Mouse (Mus musculus) ES-Bruce4 (cell line): Measurements from ENCODE around the gene Arid4a. TPM values are rescaled to one million over a fixed set of nuclear protein-coding genes. Genes with fewer than 3 reads are reported as not detected.
A peak's percentile ranks its signal among the peaks of the same experiment; 100 is the strongest.

ENCODE experiments used
- H3K27ac ChIP-seq: 2 replicates; pipeline ENCODE4 v1.5.1; 2012; ENCODE audit warnings: low read length, inconsistent platforms; ENCODE audit not compliant: insufficient read depth
- H3K27me3 ChIP-seq: 2 replicates; pipeline ENCODE4 v1.6.1; 2012; ENCODE audit warnings: mild to moderate bottlenecking, low read length, inconsistent platforms; ENCODE audit not compliant: control insufficient read depth, poor library complexity, insufficient read depth, severe bottlenecking
- H3K36me3 ChIP-seq: 2 replicates; pipeline ENCODE4 v1.6.1; 2012; ENCODE audit warnings: inconsistent platforms, mild to moderate bottlenecking, low read length, moderate library complexity; ENCODE audit not compliant: control insufficient read depth, poor library complexity, insufficient read depth, severe bottlenecking
- H3K4me1 ChIP-seq: one replicate; pipeline ENCODE4 v1.8.1; 2011; ENCODE audit warnings: low read length; ENCODE audit not compliant: control insufficient read depth, insufficient read depth
- H3K4me3 ChIP-seq: 2 replicates; pipeline ENCODE4 v1.5.1; 2011; ENCODE audit warnings: low read depth, mild to moderate bottlenecking, low read length
- H3K9ac ChIP-seq: 2 replicates; pipeline ENCODE4 v1.6.1; 2012; ENCODE audit warnings: low read depth, mild to moderate bottlenecking, inconsistent platforms; ENCODE audit not compliant: poor library complexity, severe bottlenecking
- H3K9me3 ChIP-seq: replicated peaks from 2 replicates; pipeline ENCODE4 v1.6.1; 2012; ENCODE audit warnings: mild to moderate bottlenecking, low read length, inconsistent platforms; ENCODE audit not compliant: control insufficient read depth, poor library complexity, insufficient read depth, severe bottlenecking
- CTCF ChIP-seq: IDR thresholded peaks from one replicate; pipeline ENCODE4 v1.8.1; 2011; ENCODE audit warnings: low read depth, low read length
- EP300 ChIP-seq: IDR thresholded peaks from 2 replicates; pipeline ENCODE4 v1.6.1; 2011; ENCODE audit warnings: low read depth, low read length; ENCODE audit not compliant: insufficient read depth
- POLR2A ChIP-seq: IDR thresholded peaks from one replicate; pipeline ENCODE4 v1.8.1; 2011; ENCODE audit warnings: low read length; ENCODE audit not compliant: insufficient read depth
- polyA plus RNA-seq: library from polyadenylated mRNA; stranded (reverse); fragments of >200 nt; gene quantifications from 2 replicates; pipeline ENCODE4 v1.2.4, GENCODE M21; 2011; ENCODE audit warnings: low read depth; ENCODE audit not compliant: missing spikeins, insufficient read depth, insufficient read length

Arid4a gene
- polyA plus RNA-seq, result 21.0 and 21.9 TPM in 2 replicates

- H3K27ac ChIP-seq, result peak within 1 kb of the TSS; percentile 81
- H3K4me1 ChIP-seq, result no peaks in the 10 kb centered on the region
- H3K4me3 ChIP-seq, result peak within 1 kb of the TSS; percentile 80
- no peaks in the 10 kb centered on the region for H3K9me3 ChIP-seq
- H3K36me3 ChIP-seq, result peaks cover 23% of the 10 kb centered on the region
- TF ChIP-seq POLR2A, result peak; percentile 77
- no peak for TF ChIP-seq CTCF
- no peak for TF ChIP-seq EP300
- H3K27me3 ChIP-seq, result no peaks in the 10 kb centered on the region
- H3K9ac ChIP-seq, result peak within 1 kb of the TSS; percentile 97
These were observed at the start of gene Arid4a for GRCm38 (mm10) chr12:71015363-71016210. Gene Arid4a (plus strand): TSS chr12:71015990.

DNA sequence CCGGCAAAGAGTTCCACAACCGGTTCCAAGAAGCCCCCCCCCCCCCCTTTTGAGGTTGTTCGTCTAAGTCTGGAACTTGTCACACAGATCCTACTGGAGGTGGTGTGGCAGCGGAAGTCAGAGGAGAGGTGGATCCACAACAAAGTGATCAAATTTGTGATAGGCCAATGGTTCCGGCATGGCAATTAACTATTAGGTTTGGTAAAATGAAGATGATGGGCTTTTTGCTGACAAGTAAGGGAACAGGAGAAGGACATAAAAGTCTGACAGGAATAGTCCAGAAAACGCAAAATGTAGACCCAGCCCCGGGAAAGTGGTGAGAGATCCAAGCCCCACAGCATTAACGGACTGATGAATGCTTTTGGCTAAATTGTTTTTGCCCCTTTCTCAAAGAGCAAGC, 48.2 kb upstream of the Arid4a start:
- no peaks in the 10 kb centered on the region; the same call in 1 of the 2 replicates for H3K36me3 ChIP-seq
- no peaks in the 10 kb centered on the region for H3K9me3 ChIP-seq
- H3K27me3 ChIP-seq, result no peaks in the 10 kb centered on the region
- TF ChIP-seq CTCF (no peak), POLR2A (no peak), EP300 (no peak)
- peak overlapping the region; percentile 23; the same call in 1 of the 2 replicates for H3K4me3 ChIP-seq
- peak overlapping the region; percentile 79 for H3K27ac ChIP-seq
- no peaks in the 10 kb centered on the region for H3K4me1 ChIP-seq
- peak overlapping the region; percentile 71 for H3K9ac ChIP-seq

- H3K9me3 ChIP-seq, result no peaks in the 10 kb centered on the region
- no peaks in the 10 kb centered on the region for H3K4me1 ChIP-seq
- H3K4me3 ChIP-seq, result peak overlapping the region; percentile 74
- H3K9ac ChIP-seq, result peak overlapping the region; percentile 71
- no peaks in the 10 kb centered on the region for H3K27me3 ChIP-seq
- no peaks in the 10 kb centered on the region for H3K36me3 ChIP-seq
- TF ChIP-seq EP300 (no peak), POLR2A (peak; percentile 12), CTCF (peak; percentile 33)
- peak overlapping the region; percentile 79 for H3K27ac ChIP-seq
These were observed 47.5 kb upstream of the Arid4a start for GRCm38 (mm10) chr12:70968141-70968790.

GRCm38 (mm10) chr12:70968791-70969307, 46.9 kb upstream of the Arid4a start:
- Histone ChIP-seq H3K36me3 (no peaks in the 10 kb centered on the region), H3K27ac (peak overlapping the region; percentile 79), H3K27me3 (no peaks in the 10 kb centered on the region), H3K4me3 (peak overlapping the region; percentile 74), H3K9ac (peak overlapping the region; percentile 71), H3K9me3 (no peaks in the 10 kb centered on the region), H3K4me1 (no peaks in the 10 kb centered on the region)
- TF ChIP-seq POLR2A, result no peak
- no peak for TF ChIP-seq CTCF
- TF ChIP-seq EP300, result no peak

DNA sequence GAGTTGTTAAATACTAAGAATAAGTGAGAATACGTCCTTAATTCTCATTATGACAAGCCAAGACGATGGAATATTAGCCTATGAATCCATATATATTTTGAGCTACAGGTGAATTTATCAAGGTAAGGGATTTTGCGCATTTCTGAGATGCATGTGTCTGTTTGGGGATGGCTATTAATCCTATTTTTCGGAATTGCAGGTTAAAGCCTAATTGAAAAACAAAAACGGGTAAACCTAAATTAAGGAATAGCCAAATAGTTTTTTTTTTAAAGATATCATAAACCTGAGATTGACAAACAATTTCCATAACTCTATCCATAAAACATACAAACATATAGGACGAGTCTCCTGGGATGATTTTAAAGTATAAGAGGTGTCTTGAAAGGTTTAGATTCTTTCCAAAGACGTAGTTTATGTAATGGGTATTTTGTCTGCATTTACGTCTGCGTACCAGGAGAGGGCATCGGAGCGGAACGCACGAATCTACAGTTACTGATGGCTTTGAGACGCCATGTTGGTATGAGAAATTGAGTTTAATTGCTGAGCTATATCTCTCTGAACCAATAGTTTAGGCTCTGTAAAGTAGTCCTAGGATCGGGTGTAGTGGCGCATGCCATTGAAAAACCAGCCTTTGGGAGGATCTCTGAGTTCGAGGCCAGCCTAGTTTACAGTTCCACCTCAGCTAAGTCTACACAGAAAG, 46.2 kb upstream of the Arid4a start:
- Histone ChIP-seq H3K4me1 (no peaks in the 10 kb centered on the region), H3K9ac (peak overlapping the region; percentile 85), H3K9me3 (no peaks in the 10 kb centered on the region), H3K27me3 (no peaks in the 10 kb centered on the region), H3K36me3 (no peaks in the 10 kb centered on the region), H3K27ac (peak overlapping the region; percentile 79), H3K4me3 (peak overlapping the region; percentile 73)
- peak; percentile 40 for TF ChIP-seq POLR2A
- TF ChIP-seq CTCF, result peak; percentile 53
- no peak for TF ChIP-seq EP300
